Mouse (Mus musculus): ENCODE results near the gene Olfr1555-ps1.
"Not testable (repeated sequence)": the region's sequence is repeated elsewhere in the genome, so short reads cannot be mapped to it uniquely, and the experiment has no call there.

Olfr1555-ps1 gene

DNA sequence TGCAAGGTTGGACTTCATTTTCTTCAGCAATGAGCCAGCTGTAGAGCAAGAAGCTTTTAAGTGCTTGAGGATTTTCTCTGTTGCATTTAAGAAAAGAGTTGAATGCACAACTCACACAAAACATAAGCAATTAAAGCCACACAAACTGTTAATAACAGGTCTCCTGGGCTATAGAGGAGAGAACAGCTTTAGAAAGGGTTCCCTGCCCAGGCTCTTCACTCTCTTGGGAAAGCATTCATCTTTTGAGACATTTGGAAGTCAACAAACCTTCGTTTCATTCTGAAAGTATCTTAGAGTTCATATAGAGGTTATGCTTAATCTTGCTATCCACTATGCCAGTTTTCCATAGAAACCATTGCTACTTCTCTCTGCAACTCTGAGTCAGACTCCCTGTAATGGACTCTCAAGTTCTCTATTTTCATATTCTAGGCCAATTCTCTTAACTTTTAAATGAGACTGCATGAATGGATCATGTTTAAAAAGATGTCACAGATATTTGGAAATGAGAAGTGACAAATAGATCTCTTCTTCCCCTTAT, at the start of gene Olfr1555-ps1:
Gene Olfr1555-ps1, minus strand, starts transcription at position 51 of the 538 bp plus-strand sequence.
- DNase-seq (ENCODE audit: low spot score): not testable (repeated sequence)

- no peak for DNase-seq (ENCODE audit: low spot score)
Observed at GRCm38 (mm10) chr19:12200334-12200733, 30.4 kb upstream of the Olfr1555-ps1 start, which contains the start of gene Olfr1431. Gene Olfr1431, plus strand, starts transcription at chr19:12200634.

- DNase-seq (ENCODE audit: low spot score): not testable (repeated sequence)
Observed at GRCm38 (mm10) chr19:12199076-12199475, 29.2 kb upstream of the Olfr1555-ps1 start.

DNA sequence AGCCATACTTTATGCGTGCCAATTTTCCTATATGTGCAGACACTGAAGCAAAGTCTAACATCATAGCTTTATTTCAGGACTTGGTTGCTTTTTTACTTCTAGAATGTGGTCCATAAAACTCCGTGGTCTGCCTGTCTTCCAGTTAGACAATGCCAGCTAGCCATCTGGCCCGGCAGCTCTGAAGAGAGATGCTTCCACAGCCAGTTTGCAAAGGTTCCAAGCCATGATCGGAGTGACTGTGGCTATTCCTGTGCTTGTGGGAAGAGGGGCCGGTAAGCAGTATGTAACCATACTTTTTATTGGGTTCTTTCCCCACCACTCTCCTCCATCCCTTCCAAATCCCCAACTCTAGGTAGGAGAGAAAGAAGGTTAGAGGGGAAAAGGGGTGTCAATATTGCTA, 5.5 kb upstream of the Olfr1555-ps1 start:
- DNase-seq (ENCODE audit: low spot score): not testable (repeated sequence)

DNA sequence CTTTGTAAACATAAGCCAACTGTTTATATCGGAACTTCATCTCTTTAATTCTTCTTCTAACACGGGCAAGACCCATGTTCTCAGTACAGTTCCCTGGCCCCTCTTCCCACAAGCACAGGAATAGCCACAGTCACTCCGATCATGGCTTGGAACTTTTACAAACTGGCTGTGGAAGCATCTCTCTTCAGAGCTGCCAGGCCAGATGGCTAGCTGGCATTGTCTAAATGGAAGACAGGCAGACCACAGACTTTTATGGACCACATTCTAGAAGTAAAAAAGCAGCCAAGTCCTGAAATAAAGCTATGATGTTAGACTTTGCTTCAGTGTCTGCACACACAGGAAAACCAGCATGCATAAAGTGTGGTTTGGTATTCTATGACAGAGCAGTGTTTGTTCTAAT, 24.5 kb downstream of the Olfr1555-ps1 start:
- no peak for DNase-seq (ENCODE audit: low spot score)

GRCm38 (mm10) chr19:12143356-12143755, 26.6 kb downstream of the Olfr1555-ps1 start:
- no peak for DNase-seq (ENCODE audit: low spot score)

DNA sequence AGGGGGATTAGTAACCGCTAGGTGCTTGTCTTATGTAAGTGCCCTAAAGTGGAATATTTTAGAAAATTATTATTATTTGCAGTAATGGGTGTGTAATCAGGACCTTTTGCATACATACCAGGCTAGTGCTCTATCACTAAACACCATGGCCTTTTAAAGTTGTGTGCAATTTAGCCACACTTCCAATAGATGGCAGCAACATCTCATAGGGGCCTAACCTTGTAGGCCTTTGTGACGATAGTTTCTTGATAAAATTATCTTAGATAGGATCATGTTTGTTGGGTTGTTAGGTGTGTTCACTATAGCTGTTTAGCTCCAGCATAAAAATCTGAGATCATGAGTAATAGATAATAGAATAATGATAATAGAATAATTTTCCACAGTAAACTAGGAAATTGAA, 35.6 kb downstream of the Olfr1555-ps1 start:
- DNase-seq (ENCODE audit: low spot score): no peak

- DNase-seq (ENCODE audit: low spot score): no peak
Observed at GRCm38 (mm10) chr19:12123103-12123502, 46.8 kb downstream of the Olfr1555-ps1 start, which contains the start of gene Olfr76. Gene Olfr76, minus strand, starts transcription at chr19:12123203.

- DNase-seq (ENCODE audit: low spot score): no peak
Observed at GRCm38 (mm10) chr19:12116464-12116863, 53.4 kb downstream of the Olfr1555-ps1 start.

- DNase-seq (ENCODE audit: low spot score): no peak
Observed at GRCm38 (mm10) chr19:12115797-12116196, 54.1 kb downstream of the Olfr1555-ps1 start, which contains the start of gene Olfr1428. Gene Olfr1428, minus strand, starts transcription at chr19:12115897.

Measured in urinary bladder, postnatal 10 days (tissue).